Mouse (Mus musculus) lung, postnatal 25 days (tissue): ENCODE results near the gene Kirrel3.

Source experiments
- DNase-seq: peaks from one replicate; pipeline ENCODE4 v3.0.0; 2022; ENCODE audit warnings: low spot score

Gene Kirrel3

DNA sequence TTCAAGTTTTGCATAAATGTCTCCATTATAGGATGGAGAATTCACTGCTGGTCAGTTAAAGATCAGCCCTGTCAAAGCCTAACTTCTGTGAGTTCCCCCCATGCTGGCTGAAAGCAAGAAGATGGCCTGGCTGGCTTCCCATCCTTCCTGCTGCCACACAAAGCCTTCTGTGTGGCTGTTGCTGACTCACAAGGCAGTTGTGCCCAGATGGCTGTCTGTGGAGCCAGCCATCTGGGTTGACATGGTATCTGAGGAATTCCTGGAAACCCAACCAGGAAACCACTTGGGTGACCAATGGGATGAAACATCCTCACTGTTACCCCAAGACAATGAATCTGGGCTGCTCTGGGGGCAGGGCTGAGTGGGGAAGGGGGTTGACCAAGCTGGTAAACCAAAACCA lies 500.5 kb downstream of the Kirrel3 start:
- DNase-seq: no peak

DNA sequence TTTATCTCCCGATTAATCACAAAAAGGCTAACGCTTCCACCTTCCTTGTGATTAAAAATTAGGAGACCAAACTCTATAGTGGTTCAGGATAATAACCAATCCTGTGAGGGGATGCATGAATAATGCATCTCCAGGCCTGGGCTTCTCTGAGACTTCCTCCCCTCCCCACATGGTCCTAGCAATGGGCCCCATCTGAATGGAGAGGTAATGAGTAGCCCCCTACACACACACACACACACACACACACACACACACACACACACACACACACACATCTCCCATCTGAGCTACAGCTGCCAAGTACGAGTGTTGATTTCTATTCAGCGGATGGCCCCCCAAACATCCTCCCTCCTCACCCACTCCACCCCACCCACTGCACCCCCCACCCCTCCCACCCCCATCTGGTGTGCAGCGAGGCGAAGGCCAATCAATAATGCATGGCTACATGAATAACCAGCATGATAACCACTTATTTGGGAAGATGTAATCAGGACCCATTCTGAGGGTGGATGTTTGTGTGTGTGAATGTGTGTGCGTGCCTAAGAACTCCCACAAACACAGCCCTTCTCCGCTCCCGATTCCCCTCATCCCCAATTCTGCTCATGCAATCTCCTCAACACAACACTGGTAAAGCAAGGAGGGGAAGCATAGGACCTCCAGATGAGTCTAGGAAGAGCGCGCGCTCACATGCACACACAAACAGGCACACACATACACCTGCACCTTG lies 501.9 kb downstream of the Kirrel3 start:
- DNase-seq: no peak

DNA sequence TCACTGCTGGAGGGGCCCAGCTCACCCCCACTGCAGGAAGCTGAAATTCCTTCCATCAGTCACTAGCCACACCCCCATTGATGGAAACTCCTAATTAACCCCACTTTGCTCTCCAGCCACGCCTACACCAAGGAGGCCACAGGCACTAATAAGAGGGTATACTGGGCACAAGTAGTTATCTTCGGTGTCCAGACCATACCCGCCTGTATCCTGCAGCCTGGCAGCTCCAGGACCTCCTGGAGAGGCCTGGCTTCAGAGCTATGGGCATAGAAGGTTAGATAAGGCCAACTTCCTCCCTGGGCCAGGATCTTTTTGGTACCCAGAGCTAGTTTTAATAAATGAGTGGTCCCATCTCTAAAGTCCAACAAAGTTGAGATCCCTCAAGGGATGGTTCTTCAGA lies 503.0 kb downstream of the Kirrel3 start:
- DNase-seq: no peak

DNA sequence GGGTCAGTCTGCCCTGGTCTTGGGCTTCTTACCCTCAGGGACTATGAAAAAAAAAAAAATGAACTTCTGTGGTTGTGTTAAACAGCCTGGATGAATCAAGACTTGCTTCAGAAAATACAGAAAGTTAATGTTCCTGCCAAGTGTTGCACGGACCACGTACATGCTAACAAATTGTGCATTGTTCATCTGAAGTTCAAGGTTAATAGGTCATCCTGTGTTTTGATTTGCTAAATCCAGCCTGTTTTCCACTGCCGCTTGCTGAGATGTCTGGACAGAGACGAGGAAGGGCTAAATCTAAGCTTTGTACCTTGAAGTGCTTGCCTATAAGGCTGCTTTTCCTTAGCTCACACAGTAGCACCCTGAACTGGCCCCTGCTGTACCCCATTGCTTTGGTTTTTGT lies 506.5 kb downstream of the Kirrel3 start:
- DNase-seq: peak; percentile 49

DNA sequence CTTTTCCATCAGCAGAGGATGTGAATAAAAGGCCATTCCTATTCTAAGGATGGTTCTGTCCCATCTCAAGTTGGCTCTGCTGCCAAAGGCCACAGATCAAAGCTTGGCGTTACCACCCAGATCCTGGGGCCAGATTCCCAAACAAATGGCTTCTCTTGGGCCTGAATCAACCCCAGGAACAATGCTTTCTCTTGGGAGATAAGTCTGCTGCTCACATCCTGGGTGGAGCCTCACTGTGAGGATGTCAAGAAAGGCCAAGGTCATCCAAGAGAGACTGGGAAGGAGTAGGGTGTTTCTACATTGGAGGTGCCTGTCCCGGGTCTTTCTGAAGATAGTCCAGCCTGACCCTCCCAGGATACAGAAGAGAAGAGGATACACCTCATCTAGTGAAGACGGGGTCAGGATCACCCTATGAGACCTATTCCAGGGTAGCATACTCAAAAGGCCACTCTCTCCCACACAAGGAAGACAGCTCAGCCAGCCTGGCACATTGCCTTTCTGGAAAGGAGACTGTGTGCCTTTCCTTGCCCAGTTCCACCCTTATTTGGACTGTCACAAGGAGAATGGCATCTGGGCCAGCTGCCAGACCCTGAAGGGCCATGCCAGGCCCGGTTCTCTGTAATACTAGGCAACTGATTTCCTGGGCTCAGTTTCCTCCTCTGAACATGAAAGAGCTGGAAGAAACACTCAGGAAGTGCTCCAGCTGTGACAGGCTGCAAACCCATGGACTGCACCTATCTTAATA lies 507.9 kb downstream of the Kirrel3 start:
- DNase-seq: peak; percentile 97

DNA sequence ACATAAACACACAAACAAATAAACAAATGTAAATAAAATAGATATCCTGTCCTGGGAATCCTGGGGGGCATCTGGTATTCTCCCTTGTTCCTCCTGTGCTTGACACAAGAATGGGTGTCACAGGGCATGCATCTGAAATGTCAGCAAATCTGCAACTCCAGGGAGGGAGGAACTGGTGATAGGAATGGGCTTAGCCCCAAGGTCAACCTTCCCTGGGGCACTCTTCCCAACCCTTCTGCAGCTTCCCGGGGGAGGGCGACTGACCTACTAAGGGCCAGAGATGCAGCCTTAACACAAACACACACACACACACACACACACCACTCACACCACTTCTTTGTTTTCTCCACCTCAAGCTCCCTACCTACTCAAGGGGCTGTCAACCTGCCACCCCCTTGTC lies 509.4 kb downstream of the Kirrel3 start:
- DNase-seq: no peak

DNA sequence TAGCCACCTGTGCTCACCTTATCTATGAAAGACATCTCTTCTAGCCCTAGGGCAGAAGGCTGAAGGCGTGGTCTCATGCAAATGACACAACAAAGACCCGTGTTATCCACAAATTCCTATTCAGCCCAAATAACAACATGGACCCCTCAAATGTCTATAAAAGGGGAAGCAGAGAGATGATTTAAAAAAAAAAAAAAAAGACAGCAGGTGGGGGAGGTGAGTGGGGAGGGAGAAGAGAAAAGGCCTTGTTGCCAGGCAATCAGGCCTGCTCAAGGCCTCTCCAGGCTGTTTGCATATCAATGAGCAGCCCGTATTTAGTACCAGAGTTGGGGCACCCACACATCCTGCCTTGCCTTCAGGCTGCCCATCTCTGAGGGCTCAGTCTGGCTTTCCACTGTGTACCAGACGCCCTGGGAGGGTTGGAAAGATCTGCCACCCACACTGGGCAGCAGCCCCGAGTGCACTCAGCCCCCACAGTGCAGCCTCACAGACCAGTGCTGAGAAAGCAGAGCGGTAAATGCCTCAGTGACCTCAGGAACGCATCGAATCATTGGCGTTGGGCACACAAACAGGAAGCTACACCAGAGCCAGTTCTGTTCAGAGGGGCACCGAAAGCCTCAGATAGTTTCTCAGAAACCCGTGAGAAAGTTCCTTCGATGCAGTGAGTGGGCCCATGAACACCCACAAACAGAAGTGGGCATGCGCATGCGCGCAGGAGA lies 510.1 kb downstream of the Kirrel3 start:
- DNase-seq: no peak

DNA sequence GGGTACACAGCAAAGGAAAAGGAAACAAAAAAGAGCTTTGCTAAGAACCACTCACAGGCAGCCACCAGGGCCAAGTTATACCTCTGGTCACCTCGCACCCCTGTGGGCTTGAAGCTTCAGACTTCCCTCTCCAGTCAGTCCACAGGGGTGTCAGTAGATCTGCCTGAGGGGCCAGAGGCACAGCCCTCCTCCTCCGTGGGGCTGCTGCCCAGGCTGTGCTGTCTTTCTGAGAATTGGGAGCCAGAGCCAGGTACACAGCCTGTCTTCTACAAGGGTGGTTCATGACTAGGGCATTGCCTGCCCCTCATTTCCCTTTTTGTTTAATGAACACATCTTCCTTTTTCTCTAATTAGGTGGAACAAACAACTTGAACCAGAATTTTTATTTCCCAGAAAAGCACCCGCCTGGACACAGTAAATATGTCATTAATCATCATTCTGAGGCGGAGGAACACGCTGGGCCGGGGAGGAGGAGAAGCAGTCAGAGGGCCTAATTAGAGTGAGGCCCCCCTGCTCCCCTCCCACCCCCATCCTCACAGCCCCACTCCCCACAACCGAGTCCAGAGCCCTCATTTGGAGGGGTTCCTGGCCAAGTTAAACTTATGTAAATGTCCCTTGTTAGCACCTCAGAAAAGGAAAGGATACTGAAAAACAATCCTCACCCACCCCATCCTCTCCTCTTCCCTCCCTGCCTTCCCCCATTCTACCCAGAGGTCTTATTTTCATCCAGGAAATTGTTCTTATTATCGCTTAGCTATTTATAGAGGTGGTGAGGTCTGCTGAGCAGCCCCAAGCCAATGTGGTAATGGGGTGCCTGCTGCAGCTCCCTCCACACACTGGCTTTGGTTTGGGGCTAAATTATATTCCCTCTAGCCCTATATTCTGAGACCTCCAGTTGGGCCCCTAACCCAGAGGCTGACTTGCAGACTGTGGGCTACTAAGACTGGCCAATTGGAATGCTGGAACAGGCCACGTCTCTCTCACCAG lies 512.5 kb downstream of the Kirrel3 start:
- no peak for DNase-seq

DNA sequence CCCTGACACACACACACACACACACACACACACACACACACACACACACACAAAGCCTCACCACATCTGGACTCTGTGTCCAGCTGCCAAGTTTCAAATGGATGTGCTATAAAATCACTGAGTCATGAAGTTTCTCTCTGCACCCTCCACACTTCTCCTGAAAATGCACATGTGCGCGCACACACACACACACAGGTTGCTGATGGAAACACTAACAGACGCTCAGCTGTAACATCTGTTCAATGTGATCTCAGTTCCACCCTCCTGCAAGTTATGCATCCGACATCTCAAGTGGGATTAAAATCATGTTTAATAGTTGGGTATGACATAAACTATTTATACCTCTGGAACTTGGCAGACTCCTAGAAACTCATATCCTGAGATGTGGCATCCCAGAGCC lies 518.4 kb downstream of the Kirrel3 start:
- DNase-seq: no peak

DNA sequence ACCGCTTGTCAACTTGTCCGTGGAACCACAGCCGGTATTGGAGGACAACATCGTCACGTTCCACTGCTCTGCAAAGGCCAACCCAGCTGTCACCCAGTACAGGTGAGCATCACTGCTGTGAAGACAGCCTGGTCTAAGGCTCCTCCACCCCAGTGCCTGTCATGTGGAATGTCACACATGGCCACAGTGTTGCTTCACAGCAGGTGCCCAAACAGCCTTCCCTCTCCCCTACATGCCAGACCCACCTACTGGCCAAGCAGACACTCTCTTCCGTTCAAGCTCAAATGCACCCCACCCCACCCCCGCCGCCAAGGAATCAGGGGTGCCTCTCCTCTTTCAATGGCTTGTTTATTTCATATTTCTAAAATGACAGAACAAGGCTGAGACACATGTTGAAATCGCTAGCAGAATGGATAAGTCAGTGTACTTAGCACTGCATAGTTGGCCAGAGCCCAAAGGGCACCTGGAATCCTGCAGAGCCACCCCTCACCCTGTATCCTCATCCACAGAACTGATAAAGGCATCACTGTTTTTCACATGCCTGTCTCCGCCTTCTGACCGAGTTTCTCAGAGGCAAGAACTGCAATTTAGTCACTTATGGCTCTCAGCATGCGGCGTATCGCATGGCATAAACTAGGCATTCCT lies 522.1 kb downstream of the Kirrel3 start:
- no peak for DNase-seq

DNA sequence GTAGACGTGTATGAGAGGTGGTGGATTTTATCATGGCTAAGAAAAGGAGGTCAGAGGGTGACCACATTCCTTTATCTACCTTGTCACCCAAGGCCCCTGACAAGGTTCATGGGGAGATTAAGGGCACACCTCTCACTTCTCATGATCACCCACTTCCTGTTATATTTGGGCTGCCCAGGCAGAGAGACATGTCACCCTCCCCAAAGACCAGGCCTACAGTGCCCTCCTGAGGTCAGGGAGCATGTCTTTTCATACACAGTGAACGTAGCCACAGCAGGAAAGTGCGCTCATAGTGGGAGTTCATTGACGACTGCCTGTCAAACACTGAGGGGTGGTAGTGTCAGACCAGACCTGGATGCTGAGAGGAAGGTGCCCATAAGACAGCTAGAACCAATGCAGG lies 531.1 kb downstream of the Kirrel3 start:
- DNase-seq: peak; percentile 64

DNA sequence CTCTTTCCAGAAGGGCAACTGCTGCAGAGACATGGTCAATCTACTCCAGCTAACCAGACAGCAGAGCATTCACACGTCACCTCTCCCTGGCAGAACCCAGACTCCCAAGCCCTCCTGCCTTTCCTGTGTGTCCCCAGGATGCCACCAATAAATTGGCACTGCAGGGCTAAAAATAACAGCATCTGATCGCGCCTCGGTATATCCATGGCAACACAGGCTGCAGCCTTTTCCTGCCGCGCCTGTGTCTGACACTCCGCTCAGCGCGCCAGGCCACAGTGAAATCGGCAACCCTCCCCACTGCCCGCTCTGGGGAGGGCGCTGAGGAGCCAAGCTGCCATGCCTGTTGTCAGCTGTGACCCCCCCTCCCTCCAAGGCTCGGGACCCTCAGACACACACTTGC lies 531.9 kb downstream of the Kirrel3 start:
- DNase-seq: no peak

DNA sequence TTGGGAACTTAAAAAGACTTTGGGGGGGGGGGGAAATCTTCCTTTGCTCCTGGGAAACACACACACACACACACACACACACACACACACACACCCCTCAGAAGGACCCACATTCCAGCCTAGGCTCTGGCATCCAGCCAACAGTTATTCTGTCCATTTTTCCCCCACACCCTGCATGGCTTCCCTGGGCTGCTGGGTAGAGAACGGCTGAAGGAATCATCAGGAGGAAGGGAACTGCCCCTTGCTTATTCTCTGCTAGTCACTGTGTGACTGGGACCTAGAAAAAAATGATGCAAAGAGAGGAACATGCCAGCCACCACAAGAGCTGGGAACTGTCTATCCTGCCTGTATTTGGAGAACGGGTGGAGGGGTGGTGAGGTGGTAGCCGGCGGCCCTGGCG lies 532.4 kb downstream of the Kirrel3 start:
- DNase-seq: no peak

DNA sequence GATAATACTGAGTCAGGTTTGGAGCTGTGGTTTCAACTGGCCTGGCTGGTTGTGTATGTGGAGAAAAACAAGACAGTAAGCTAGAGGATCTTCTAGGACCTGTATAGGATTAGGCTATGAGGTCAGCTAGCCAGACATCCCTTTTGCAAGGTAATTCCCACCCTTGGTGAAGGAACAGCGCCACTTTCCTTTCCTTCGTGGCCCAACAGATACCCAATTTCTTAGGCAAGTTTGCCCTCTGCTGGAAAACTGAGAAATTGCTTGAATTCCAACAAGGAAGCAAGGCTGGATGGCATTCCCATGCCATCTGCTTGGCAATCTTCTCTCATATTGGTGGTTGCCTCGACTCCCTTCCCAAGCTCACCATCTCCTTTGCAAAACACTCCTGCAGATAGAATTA lies 533.7 kb downstream of the Kirrel3 start:
- peak; percentile 71 for DNase-seq

DNA sequence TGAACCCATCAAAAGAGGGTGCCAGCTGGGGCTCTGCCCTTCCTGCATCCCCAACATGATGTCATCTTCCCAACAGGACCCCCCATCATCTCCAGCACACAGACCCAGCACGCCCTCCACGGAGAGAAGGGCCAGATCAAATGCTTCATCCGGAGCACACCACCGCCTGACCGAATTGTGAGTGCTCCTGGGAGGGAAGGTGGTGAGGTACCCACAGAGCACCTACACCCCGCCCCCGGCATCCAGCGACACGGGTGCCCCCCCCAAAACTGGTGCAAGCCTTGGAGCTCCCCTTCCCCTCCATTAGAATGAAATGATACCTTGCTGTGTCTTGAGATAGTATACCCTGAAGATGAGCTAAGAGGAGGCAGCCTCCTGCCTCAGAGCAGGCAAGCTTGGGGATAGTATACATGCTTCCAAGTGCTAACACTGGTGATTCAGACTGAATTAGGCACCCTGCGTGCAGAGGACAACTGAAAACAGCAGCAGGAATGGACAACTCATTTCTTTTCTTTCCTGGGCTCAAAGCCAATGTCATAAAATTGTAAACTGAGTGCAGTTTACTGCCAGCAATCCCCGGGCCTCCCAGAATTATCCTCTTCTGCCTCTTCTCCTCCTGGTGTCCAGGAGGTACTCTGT lies 534.4 kb downstream of the Kirrel3 start:
- DNase-seq: no peak

DNA sequence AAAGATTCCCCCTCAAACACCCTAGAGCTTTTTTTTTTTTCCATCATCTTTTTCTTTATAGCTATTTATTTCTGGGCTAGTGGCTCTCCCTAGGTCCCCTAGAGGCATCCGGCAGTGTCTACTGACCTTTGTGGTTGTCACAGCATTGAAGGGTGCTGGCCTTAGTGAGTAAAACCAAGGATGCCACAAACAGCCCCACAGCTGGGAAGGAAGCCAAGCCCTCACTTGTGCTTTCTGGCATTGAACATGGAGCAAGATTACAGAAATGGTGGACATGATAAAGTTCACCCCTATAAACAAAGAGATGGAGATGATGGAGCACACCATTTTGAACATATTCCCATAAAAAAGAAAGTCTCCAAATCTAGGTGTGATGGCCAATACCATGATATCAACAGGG lies 536.0 kb downstream of the Kirrel3 start:
- no peak for DNase-seq

DNA sequence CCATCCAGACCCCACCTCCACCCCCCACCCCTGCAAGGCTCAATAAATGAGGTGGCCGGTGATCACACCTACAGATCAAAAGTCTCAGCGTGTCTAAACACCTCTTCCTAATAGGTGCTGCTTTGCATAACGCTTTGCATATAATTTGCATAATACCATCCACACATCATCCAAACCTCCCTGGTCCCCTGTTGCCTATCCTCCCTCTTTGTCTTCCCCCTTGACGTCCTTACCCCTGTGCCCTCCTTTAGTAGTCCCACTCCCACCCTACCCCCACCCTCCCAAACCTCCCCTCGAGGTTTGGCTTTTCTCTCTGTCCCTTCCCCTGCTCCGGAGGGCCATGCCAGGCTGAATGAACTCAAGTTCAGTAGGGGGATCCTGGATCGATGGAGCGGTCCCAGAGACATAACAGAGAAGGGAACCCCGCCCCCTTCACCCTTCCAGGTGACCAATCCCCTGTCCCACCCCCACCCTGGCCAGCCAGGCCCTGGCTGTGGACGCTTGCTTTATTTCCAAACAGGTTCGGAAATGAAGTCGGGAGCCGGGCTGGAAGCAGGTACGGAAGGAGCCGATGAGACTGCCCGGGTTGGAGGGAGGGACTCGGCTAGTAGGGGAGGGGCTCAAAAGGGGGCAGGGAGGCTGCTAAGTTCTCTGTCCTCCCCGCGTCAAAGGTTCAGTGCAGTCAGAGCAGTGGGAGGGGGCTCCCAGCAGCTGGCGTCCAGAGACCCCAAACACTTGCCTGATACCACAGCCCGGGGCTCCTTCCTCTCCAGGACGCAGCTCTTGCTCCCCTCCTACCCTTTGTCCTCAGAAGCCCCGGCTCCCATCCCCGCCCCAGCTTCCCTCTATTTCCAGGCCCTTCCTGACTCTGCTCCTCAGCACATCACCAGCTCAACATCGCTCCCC lies 539.1 kb downstream of the Kirrel3 start:
- no peak for DNase-seq

DNA sequence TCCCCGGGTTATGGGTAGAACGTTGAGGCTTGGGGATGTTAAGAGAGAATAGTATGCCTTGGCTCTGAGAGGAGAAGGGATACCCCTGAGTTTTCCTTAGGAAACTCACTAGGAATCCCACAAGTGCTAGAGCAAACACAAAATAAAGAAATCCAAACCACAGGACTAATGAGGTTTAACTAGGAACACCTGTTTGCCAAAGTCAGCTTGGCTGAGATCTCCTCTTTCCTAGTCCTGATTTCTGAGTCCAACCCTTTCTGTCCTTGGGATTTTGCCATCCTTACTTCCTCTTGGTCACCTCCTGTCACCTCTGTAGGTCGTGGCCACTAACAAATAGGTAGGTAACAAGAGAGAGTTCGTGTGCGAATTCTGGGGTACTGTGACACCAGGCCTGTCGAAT lies 540.6 kb downstream of the Kirrel3 start:
- no peak for DNase-seq

DNA sequence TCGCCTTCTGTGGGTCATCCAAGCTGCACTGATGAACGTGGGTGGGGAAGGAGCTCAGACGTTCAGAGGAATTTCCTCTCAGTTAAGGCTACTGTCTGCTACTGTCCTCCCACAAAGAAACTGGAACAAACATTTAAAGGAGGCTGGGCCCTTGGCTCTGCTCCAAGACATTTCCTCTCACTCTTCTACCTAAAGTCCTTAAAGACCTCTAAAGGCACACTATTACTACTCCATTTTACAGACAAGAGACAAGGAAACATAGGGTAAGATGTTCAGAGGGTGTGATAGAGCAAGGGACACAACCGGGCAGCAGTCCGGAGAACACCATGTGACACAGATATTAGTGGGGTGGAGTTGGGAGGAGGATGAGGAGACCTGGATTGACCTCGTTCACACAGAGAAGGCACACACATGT lies 541.2 kb downstream of the Kirrel3 start:
- DNase-seq: no peak
